ENCODE assay signal across 12 mouse cellular contexts in the genomic region with DNA sequence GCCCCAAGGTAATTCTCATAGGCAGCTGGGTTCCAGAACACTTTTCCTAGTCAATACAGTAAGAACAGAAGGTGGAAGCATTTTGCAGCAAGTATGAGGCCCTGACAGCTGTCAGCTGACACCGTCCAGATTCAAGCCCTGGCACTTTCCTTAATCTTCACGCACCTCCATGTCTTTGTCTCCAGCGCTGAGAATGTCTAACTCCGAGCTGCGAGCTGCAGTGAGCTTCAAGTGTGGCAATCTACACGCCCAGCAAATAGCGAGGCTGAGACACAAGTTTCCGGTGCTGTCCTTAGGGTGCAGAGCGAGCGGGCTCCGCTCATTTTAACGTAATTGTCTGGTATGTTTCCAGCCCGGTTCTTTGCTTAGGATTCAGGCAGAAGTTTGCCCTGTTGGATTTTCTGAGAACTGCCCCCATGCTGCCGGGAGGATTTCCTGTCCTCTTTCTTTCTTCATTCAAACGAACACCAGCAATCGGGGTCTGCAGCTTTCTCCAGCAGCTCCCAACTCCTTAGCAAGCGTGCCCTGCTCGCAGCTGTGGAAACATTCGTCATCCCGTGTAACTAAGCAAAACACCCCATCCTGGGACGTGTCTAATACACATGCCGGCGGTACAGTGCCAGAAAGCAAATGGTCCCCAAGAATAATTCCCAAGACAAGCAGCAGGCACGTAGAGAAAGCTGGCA. TPM values are rescaled to one million over a fixed set of nuclear protein-coding genes. Genes with fewer than 3 reads are reported as not detected.
DNase-seq lines count a peak whose midpoint lies in the region; ATAC-seq and TF ChIP-seq lines count a peak whose summit lies in the region.
"Had no signal": no experiment of that assay in that cellular context is flagged by ENCODE, and none has a peak within 500 bp of the region (broad histone marks: within the 10 kb centered on the region; RNA-seq: fewer than 3 reads in every experiment).

No protein-coding gene starts in this region.

- peaks cover 19% of the 10 kb centered on the region for H3K4me1 ChIP-seq in kidney, embryonic 15.5 days
- H3K4me1 ChIP-seq in embryonic facial prominence, embryonic 11.5 days (ENCODE audit: control insufficient read depth, insufficient read depth, low read length) = peaks cover 3% of the 10 kb centered on the region; the same call in 1 of the 2 replicates
- peaks cover 4% of the 10 kb centered on the region; the same call in 1 of the 2 replicates for H3K4me1 ChIP-seq in hindbrain, postnatal 0 days (ENCODE audit: insufficient read depth, low read length)

- ATAC-seq in kidney, embryonic 15.5 days (replicated peaks; ENCODE audit: low FRiP score) = no peak
- ATAC-seq in embryonic facial prominence, embryonic 11.5 days (replicated peaks; ENCODE audit: insufficient number of reproducible peaks, low FRiP score, low TSS enrichment, low read depth) = no peak
- ATAC-seq in hindbrain, postnatal 0 days = no peak
- no peak for ATAC-seq in megakaryocyte-erythroid progenitor cell, adult 5-6 weeks (replicated peaks; ENCODE audit: low FRiP score, low TSS enrichment, poor library complexity, severe bottlenecking)

- no peak for TF ChIP-seq CTCF in brain, embryonic 14.5 days (IDR thresholded peaks at IDR 0.05; ENCODE audit: borderline replicate concordance, extremely low read depth, insufficient read depth, insufficient read length)
- no peak for TF ChIP-seq CTCF in hindbrain, postnatal 0 days (IDR thresholded peaks at IDR 0.05; ENCODE audit: low read depth)

- H3K9ac ChIP-seq in kidney, embryonic 15.5 days = no peak overlapping the region
- H3K9ac ChIP-seq in embryonic facial prominence, embryonic 11.5 days (replicated peaks; ENCODE audit: low read length) = no peak overlapping the region
- H3K9ac ChIP-seq in hindbrain, postnatal 0 days (replicated peaks; ENCODE audit: low read length) = no peak overlapping the region

- 0 out of 2 replicates have a peak, but pooled peaks cover 16% of the 10 kb centered on the region for H3K27me3 ChIP-seq in kidney, embryonic 15.5 days
- H3K27me3 ChIP-seq in embryonic facial prominence, embryonic 11.5 days (ENCODE audit: control insufficient read depth, insufficient read depth, low read length) = no peaks in the 10 kb centered on the region
- H3K27me3 ChIP-seq in hindbrain, postnatal 0 days (ENCODE audit: insufficient read depth, low read length) = no peaks in the 10 kb centered on the region

- WGBS in kidney, embryonic 15.5 days = 44% methylated on average over 24 of the region's 24 CpGs
- WGBS in embryonic facial prominence, embryonic 11.5 days = 56% methylated on average over 24 of the region's 24 CpGs
- WGBS in hindbrain, postnatal 0 days = 42% methylated on average over 24 of the region's 24 CpGs

- TF ChIP-seq POLR2A in brain, embryonic 14.5 days (IDR thresholded peaks at IDR 0.05; ENCODE audit: borderline replicate concordance, extremely low read depth, insufficient read depth, insufficient read length, poor library complexity, severe bottlenecking) = no peak

- no peaks in the 10 kb centered on the region for H3K36me3 ChIP-seq in kidney, embryonic 15.5 days
- H3K36me3 ChIP-seq in embryonic facial prominence, embryonic 11.5 days (replicated peaks; ENCODE audit: control insufficient read depth, insufficient read depth, low read depth, low read length) = no peaks in the 10 kb centered on the region
- no peaks in the 10 kb centered on the region for H3K36me3 ChIP-seq in hindbrain, postnatal 0 days (ENCODE audit: insufficient read depth, low read length)

- H3K27ac ChIP-seq in kidney, embryonic 15.5 days = 0 out of 2 replicates have a peak overlapping the region, but pooled peaks have one; percentile 18
- H3K27ac ChIP-seq in embryonic facial prominence, embryonic 11.5 days (replicated peaks; ENCODE audit: low read depth, low read length) = 0 out of 2 replicates have a peak overlapping the region, but pooled peaks have one; percentile 0
- peak overlapping the region; percentile 32; the same call in 1 of the 2 replicates for H3K27ac ChIP-seq in hindbrain, postnatal 0 days
- H3K27ac ChIP-seq: macrophage had no signal

- peak overlapping the region; percentile 34; the same call in 1 of the 2 replicates for H3K4me2 ChIP-seq in kidney, embryonic 15.5 days
- no peak overlapping the region for H3K4me2 ChIP-seq in embryonic facial prominence, embryonic 11.5 days (ENCODE audit: low read depth, low read length)
- H3K4me2 ChIP-seq in hindbrain, postnatal 0 days (ENCODE audit: low read depth, low read length) = peak overlapping the region; percentile 34

- no peak overlapping the region for H3K4me3 ChIP-seq in kidney, embryonic 15.5 days (replicated peaks)
- H3K4me3 ChIP-seq in embryonic facial prominence, embryonic 11.5 days (ENCODE audit: low read depth, low read length) = no peak overlapping the region
- no peak overlapping the region for H3K4me3 ChIP-seq in hindbrain, postnatal 0 days (ENCODE audit: low read length)
- H3K4me3 ChIP-seq: erythroblast, embryonic 14.5 days had no signal

- no peak for DNase-seq in kidney, postnatal 25 days
- peak; percentile 52 for DNase-seq in brain, embryonic 14.5 days (ENCODE audit: low read depth)
- DNase-seq in embryonic facial prominence, embryonic 11.5 days (ENCODE audit: low spot score) = peak; percentile 36
- DNase-seq in hindbrain, postnatal 0 days (ENCODE audit: low spot score) = no peak
- DNase-seq in gastrocnemius, postnatal 10 days = no peak
- no peak for DNase-seq in MN1 (ENCODE audit: low spot score)
- DNase-seq: adrenal gland, postnatal 25 days; right cerebral cortex, postnatal 14 days had no signal

- H3K9me3 ChIP-seq in kidney, embryonic 15.5 days (replicated peaks) = no peaks in the 10 kb centered on the region
- no peaks in the 10 kb centered on the region for H3K9me3 ChIP-seq in embryonic facial prominence, embryonic 11.5 days (replicated peaks; ENCODE audit: control insufficient read depth, low read length)
- no peaks in the 10 kb centered on the region for H3K9me3 ChIP-seq in hindbrain, postnatal 0 days (ENCODE audit: low read length)

RNA-seq across cellular contexts. Expression of a gene that starts 54.5 kb away (rescaled TPM):
- 15.6 TPM in 2 replicates for polyA plus RNA-seq in kidney, embryonic 15.5 days (2015; fragmentation: Nextera tagmentation; extraction: Ambion mirVana)
- polyA plus RNA-seq in brain, embryonic 14.5 days (2012; rRNA removed) = 17.4 and 33.7 TPM in 2 replicates
- polyA plus RNA-seq in embryonic facial prominence, embryonic 11.5 days (2014; fragmentation: Nextera tagmentation; extraction: Ambion mirVana) = 19.8 and 20.4 TPM in 2 replicates
- 17.1 and 22.9 TPM in 2 replicates for total RNA-seq in hindbrain, postnatal 0 days (2014; rRNA removed)
- 11.3 and 11.7 TPM in 2 replicates for polyA plus RNA-seq in hindbrain, postnatal 0 days (2015; fragmentation: Nextera tagmentation; extraction: Ambion mirVana)
- total RNA-seq in megakaryocyte-erythroid progenitor cell, adult 5-6 weeks (2014; fragmentation: Nextera tagmentation) = not detected in 2 replicates
- not detected in 2 replicates for total RNA-seq in megakaryocyte-erythroid progenitor cell, adult 5-6 weeks (2017)
- 1 to 10 TPM in 1 of 2 experiments, under 1 TPM in 1; 0.47 to 1.4 TPM for total RNA-seq in gastrocnemius, postnatal 10 days (2021)
- polyA plus RNA-seq: erythroblast, embryonic 14.5 days; macrophage had no signal

Comparison
In these comparisons a context has a peak if more than half of its experiments do, and no peak if none do; other contexts are left out.
1. DNase-seq: peak in brain, embryonic 14.5 days (single experiment) and embryonic facial prominence, embryonic 11.5 days (single experiment); none in kidney, postnatal 25 days (0 of 2), hindbrain, postnatal 0 days (single experiment), gastrocnemius, postnatal 10 days (single experiment) and MN1 (single experiment).
2. Peak in every context shown above with its lines, with median percentiles within 50 percentile points of each other: H3K27ac ChIP-seq.